Mouse (Mus musculus) lung, postnatal 14 days (tissue): ENCODE results near the gene Dpep3.

ENCODE experiments used
- DNase-seq: peaks from one replicate; pipeline ENCODE4 v3.0.0; 2021

The Dpep3 gene

GRCm38 (mm10) chr8:105971019-105971720 is 8.1 kb downstream of the Dpep3 start:
- no peak for DNase-seq

GRCm38 (mm10) chr8:105969367-105969766 is 9.9 kb downstream of the Dpep3 start:
- DNase-seq: no peak

GRCm38 (mm10) chr8:105966692-105967311 is 12.4 kb downstream of the Dpep3 start:
- DNase-seq: peak; percentile 41

DNA sequence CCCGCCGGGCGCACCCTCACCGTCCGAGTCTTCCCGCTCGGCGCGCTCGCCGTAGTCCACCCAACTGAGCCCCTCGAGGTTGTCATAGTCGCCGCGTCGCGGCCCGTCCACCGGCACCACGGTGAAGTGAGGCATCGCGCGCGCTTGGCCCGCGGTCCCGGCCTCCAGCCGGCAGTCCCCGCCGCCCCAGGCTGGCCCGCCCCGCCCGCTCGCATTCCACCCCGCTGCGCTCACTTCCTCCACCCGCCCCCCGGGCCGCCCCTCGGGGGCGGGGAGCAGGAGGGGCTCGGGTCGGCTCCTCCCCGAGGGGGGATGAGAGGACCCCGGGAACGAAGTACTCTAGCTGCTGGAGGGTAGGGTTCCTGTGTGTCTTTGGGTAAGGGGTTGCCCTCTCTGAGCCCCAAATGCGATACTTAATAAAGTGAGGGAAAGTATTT is 13.3 kb downstream of the Dpep3 start, which contains the start of gene Slc12a4:
Gene Slc12a4, minus strand, starts transcription at position 193 of the 437 bp plus-strand sequence.
- peak; percentile 85 for DNase-seq

- DNase-seq: peak; percentile 65
These were observed 13.8 kb downstream of the Dpep3 start for GRCm38 (mm10) chr8:105965266-105965904.

- no peak for DNase-seq
These were observed 14.5 kb downstream of the Dpep3 start for GRCm38 (mm10) chr8:105964506-105965265.

DNA sequence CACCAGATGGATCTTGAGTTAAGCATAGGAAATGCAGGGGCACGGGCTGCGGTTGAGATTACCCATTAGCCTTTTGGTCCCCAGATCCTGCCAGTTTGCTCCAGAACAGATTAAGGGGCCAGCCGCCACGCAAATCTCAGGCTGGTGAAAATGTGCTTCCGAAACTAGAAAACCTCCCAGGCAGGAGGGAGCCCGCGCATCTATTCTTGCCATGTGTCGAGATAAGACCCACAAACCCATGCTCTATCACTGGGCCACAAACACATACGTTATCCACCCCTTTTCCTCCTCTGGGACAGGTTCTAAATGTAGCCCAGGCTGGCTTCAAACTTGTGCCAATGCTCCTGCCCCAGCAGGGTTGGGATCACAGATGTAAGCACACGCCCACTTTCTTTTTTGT is 17.7 kb downstream of the Dpep3 start:
- no peak for DNase-seq

DNA sequence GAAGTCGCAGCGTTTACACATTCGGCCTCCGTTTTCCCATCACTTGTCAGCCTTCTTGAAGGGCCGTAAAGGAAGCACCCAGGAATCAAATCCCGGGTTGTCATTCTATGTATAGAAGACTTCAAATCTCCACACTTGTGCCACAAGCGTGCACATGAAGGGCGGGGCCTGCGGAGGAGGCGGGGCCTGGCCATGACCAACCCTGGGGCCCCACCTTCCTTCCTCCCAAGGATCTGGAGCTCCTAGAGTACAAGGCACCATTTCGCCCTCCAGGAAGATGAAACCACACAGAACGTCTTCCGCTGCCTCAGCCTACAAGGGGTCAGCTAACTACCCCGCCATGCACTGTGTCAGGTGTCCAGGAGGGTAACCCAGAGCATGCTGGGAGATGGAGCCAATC is 18.1 kb downstream of the Dpep3 start:
- DNase-seq: no peak

DNA sequence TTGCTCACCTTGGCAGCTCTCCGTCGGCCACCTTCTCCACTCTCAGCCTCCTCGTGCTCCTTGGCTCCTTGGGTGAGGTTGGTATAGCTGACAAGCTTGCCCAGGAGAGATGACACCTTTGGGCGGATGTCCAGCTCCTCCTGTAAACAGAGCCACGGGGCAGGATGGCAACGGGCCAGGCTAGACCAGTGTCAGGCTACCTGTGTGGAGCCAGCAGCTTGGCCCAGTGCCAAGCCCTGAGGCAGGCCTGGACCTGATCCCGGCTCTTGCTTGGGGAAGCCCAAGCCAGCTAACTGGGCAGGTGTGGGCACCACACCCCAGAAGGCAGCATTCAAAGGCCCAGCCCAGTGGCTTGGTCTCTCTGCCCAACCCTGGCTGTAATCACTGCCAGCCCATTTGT is 19.9 kb downstream of the Dpep3 start:
- peak; percentile 40 for DNase-seq

DNA sequence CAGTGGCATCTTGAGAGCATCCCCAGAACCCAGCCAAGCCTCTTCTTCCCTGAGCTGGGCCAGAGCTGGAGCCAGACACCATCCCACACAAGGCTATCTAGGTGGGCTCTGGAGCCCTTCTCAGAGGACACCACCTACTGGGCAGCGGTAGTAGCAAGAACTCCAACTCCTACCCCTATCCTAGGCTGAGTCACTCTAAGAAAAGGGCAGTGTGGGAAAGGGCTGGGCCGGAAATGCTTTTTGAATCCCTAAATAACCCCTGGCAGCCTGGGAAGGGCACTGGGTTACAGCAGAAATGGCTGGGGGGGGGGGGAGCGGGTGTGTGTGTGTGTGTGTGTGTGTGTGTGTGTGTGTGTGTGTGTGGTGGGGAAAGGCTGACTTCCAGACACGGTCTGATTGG is 21.4 kb downstream of the Dpep3 start:
- peak; percentile 40 for DNase-seq

- DNase-seq: no peak
These were observed 22.7 kb downstream of the Dpep3 start for GRCm38 (mm10) chr8:105956556-105956955.

DNA sequence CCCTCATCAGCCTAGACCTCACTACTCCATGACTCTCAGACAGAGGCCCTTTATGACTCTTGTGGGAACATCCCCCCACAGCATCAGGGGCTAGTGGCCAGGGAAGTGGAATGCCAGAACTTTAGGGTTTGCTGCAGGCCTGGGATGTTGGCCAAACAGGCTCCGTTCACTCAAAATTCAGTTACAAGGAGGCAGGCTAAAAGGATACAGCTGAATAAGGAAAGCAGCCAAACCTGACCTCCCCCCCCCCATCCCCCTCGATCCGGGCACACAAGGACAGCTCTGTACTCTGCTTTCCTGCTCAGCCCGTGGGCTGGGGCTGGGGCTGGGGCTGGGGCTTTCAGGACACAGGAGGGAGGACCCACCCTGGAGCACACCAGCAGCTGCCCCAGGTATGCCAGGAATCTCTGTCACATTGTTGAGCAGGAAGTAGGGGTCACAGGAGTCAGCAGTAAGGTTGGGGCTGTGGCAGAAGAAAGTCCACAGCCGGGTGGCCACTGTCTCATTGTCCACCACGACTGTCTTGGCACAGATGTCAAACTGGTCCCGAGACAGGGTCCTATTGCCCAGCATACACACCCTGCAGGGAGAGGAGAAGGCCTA is 28.1 kb downstream of the Dpep3 start:
- DNase-seq: peak; percentile 52

- peak; percentile 50 for DNase-seq
These were observed 29.9 kb downstream of the Dpep3 start for GRCm38 (mm10) chr8:105949350-105949749.

DNA sequence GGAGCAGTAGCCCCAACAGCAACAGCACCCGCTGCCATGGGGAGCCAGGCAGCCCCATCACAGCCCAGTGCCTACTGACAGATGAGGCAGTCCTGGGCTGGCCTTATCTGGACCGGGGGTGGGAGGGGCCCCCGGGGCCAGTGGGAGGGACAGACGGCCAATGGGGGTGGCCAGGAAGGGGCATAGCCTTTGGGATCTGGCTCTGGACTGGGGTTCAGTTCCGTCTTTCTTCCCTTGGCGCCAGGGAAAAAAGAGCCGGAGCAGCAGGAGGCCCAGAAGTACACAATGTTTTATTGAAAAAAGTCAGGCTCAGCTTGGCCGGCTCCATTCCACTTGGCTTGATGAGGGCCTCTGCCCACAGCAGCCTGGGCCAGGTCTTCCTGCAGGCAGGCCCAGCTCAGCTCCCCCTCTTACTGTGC is 35.9 kb downstream of the Dpep3 start, which contains the start of gene Lcat:
Gene Lcat, minus strand, starts transcription at position 62 of the 419 bp plus-strand sequence.
- DNase-seq: no peak

GRCm38 (mm10) chr8:105942542-105942941 is 36.7 kb downstream of the Dpep3 start:
- DNase-seq: no peak

- DNase-seq: no peak
These were observed 37.2 kb downstream of the Dpep3 start for GRCm38 (mm10) chr8:105942026-105942425.

DNA sequence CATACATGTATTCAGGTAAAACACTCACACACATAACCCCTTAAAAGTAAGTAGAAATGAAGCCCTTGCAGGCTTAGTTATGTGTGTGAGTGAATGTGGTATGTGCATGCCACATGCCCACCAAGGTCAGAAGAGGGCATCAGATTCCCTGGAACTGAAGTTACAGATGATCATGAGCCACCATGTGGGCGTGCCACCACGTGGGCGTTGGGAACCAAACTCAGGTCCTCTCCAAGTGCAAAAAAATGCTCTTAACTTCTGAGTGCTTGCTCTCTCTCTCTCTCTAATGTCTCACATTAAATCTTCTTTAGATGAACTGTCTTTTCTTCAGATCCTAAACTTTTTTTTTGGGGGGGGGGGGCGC is 40.9 kb downstream of the Dpep3 start, which contains the start of gene Psmb10:
Gene Psmb10, minus strand, starts transcription at position 139 of the 364 bp plus-strand sequence.
- DNase-seq: peak; percentile 27

GRCm38 (mm10) chr8:105937496-105938305 is 41.5 kb downstream of the Dpep3 start:
- peak; percentile 44 for DNase-seq

DNA sequence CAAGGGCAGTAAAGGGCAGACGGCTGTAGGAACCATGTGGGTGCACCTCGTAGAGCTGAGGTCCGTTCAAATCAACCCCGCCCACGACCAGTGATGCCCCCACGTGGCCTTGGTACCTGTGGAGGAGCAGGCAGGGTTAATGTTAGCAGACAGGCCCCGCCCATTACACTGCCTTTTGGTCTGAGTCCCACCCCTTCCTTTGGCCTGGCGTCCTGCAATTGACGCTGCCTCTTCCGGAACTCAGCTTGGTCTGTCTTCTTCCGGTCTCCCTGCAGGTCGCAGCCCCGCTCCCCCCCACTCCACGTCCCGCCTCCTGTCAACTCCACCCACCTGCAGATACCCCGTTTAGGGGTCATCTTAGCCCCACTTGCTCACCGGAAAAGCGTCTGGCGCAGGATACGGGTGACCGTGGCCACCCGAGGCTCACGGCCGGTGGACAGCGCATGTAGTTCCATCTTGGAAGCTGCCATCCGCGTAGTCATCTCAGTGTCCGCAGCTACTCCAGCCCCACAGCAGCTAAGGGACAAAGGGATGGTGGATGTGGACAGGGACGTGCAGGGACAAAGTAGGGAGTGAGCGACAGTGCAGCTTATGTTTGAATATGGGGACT is 42.3 kb downstream of the Dpep3 start:
- DNase-seq: peak; percentile 88

GRCm38 (mm10) chr8:105935863-105936603 is 43.2 kb downstream of the Dpep3 start:
- no peak for DNase-seq
